Mouse (Mus musculus) G1E (cell line): ENCODE measurements around the gene Tnrc18. TPM values are rescaled to one million over a fixed set of nuclear protein-coding genes. Genes with fewer than 3 reads are reported as not detected.

ENCODE experiments used
- ATAC-seq: 2 replicates; pipeline ENCODE4 v1.8.0; 2016; ENCODE audit warnings: mild to moderate bottlenecking; ENCODE audit not compliant: insufficient number of reproducible peaks, poor library complexity, low FRiP score, severe bottlenecking; ENCODE audit errors: extremely low read depth
- DNase-seq: peaks from one replicate; pipeline ENCODE4 v3.0.0; 2012; ENCODE audit warnings: low spot score
- H3K27me3 ChIP-seq: 2 replicates; pipeline ENCODE4 v1.6.1; 2012; ENCODE audit warnings: mild to moderate bottlenecking, low read length, inconsistent platforms; ENCODE audit not compliant: insufficient read depth
- H3K36me3 ChIP-seq: replicated peaks from 2 replicates; pipeline ENCODE3; 2012; ENCODE audit warnings: mild to moderate bottlenecking, inconsistent platforms
- H3K4me1 ChIP-seq: 2 replicates; pipeline ENCODE4 v1.6.1; 2012; ENCODE audit warnings: low read depth, low read length, inconsistent platforms, mixed read lengths; ENCODE audit not compliant: insufficient read depth
- H3K4me3 ChIP-seq: 2 replicates; pipeline ENCODE4 v1.5.1; 2012; ENCODE audit warnings: low read depth, mild to moderate bottlenecking, inconsistent platforms, low read length, moderate library complexity, mixed read lengths
- H3K9me3 ChIP-seq: replicated peaks from 2 replicates; pipeline ENCODE4 v1.6.1; 2012; ENCODE audit warnings: inconsistent platforms
- CTCF ChIP-seq: IDR thresholded peaks from 2 replicates; pipeline ENCODE4 v1.5.1; 2012; ENCODE audit warnings: low read depth, low read length, inconsistent platforms, mixed read lengths
- GATA1 ChIP-seq: IDR thresholded peaks from 2 replicates; pipeline ENCODE4 v1.6.1; 2012; ENCODE audit warnings: borderline replicate concordance, low read length, inconsistent platforms, mixed read lengths
- GATA2 ChIP-seq: IDR thresholded peaks from 2 replicates; pipeline ENCODE4 v1.6.1; 2012; ENCODE audit warnings: low read depth, low read length, inconsistent platforms, borderline replicate concordance
- POLR2AphosphoS5 ChIP-seq: IDR thresholded peaks from 2 replicates; pipeline ENCODE4 v1.6.1; 2012; ENCODE audit warnings: low read depth, low read length, inconsistent platforms; ENCODE audit not compliant: insufficient replicate concordance
- TAL1 ChIP-seq: conservative IDR thresholded peaks from 2 replicates; pipeline ENCODE4 v1.6.1; 2012; ENCODE audit warnings: low read depth, low read length, inconsistent platforms, mixed read lengths
- polyA plus RNA-seq: library from polyadenylated mRNA; stranded (reverse); fragments of >175 nt; gene quantifications from 2 replicates; pipeline ENCODE4 v1.2.3, GENCODE M21; 2012
- total RNA-seq, 2 experiments: library from RNA; stranded (forward) in 1 of 2; stranded (reverse) in 1 of 2; fragments of 200-1000 nt in 1 of 2; fragments of >200 nt in 1 of 2; fragmentation: Nextera tagmentation in 1 of 2; gene quantifications; 2 replicates each; pipeline ENCODE4 v1.2.3; 2014 to 2017

Gene Tnrc18
- total and polyA plus RNA-seq, 3 experiments = 5.4 to 81.6 (median 36.3) TPM

DNA sequence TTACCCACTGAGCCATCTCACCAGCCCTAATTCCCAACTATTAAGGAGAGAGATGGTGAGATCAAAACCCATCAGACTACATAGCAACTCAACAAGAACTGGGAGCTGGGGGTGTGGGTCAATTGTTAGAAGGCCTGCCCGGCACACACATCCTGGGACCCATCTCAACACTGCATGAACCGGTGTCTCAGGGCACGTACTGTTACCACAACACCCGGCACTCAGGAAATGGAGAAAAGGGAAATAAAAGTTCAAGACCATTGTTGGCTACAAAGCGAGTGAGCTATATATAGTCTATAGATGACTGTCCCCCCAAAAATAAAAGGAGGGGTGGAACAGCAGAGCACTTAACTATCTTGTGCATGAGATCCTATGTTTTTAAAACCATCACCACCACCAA lies 30.8 kb downstream of the Tnrc18 start:
- no peak for TF ChIP-seq TAL1
- H3K36me3 ChIP-seq = peaks cover 30% of the 10 kb centered on the region
- DNase-seq = no peak
- H3K9me3 ChIP-seq = peaks cover 5% of the 10 kb centered on the region; the same call in 1 of the 2 replicates
- peaks cover 8% of the 10 kb centered on the region; the same call in 1 of the 2 replicates for H3K27me3 ChIP-seq
- ATAC-seq = no peak
- no peak overlapping the region for H3K4me3 ChIP-seq
- H3K4me1 ChIP-seq = peaks cover 11% of the 10 kb centered on the region

DNA sequence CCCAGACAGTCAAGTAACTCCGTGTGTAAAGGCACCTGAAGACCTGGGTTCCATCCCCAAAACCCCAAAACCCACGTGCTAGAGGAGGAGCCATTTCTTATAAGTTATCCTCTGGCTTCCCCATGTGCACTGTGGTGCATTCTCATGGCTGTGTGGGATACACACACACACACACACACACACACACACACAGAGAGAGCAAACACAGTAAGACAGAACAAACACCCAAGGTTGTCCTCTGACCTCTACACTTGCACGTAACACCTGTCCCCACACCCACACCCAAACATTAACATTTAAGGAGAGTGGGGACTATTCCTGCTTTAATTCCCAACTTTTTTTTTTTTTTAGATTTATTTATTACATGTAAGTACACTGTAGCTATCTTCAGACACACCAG lies 31.2 kb downstream of the Tnrc18 start:
- no peak for DNase-seq
- Histone ChIP-seq H3K36me3 (peaks cover 31% of the 10 kb centered on the region), H3K27me3 (peaks cover 8% of the 10 kb centered on the region; the same call in 1 of the 2 replicates), H3K4me3 (no peak overlapping the region), H3K9me3 (peaks cover 5% of the 10 kb centered on the region; the same call in 1 of the 2 replicates), H3K4me1 (peaks cover 13% of the 10 kb centered on the region)
- no peak for ATAC-seq
- TF ChIP-seq POLR2AphosphoS5 (no peak), GATA2 (no peak), CTCF (no peak), GATA1 (no peak), TAL1 (no peak)

DNA sequence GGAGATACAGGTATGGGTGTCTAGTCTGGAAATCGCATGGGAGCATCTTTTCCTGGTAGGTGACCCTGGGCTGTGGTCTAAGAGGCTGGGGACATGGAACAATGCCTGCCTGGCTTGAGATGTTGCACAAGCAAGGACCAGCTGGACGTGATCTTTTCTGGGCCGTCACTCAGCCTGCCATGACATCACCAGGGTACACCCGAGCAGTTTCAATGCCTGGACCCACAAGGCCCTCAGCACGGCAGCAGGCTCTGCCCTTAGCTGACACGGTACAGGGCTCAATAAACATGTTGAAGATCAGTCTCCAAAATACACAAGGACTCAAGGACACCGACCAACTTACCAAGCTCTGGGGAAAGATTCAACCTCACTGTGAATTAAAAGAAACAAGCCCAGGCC lies 34.3 kb downstream of the Tnrc18 start:
- TF ChIP-seq GATA1 = no peak
- no peak for TF ChIP-seq POLR2AphosphoS5
- no peak for TF ChIP-seq GATA2
- no peak for TF ChIP-seq TAL1
- no peak for TF ChIP-seq CTCF
- ATAC-seq = no peak
- Histone ChIP-seq H3K9me3 (peaks cover 5% of the 10 kb centered on the region; the same call in 1 of the 2 replicates), H3K27me3 (peaks cover 11% of the 10 kb centered on the region; the same call in 1 of the 2 replicates), H3K4me3 (no peak overlapping the region), H3K4me1 (peaks cover 27% of the 10 kb centered on the region), H3K36me3 (peaks cover 31% of the 10 kb centered on the region)
- DNase-seq = no peak

DNA sequence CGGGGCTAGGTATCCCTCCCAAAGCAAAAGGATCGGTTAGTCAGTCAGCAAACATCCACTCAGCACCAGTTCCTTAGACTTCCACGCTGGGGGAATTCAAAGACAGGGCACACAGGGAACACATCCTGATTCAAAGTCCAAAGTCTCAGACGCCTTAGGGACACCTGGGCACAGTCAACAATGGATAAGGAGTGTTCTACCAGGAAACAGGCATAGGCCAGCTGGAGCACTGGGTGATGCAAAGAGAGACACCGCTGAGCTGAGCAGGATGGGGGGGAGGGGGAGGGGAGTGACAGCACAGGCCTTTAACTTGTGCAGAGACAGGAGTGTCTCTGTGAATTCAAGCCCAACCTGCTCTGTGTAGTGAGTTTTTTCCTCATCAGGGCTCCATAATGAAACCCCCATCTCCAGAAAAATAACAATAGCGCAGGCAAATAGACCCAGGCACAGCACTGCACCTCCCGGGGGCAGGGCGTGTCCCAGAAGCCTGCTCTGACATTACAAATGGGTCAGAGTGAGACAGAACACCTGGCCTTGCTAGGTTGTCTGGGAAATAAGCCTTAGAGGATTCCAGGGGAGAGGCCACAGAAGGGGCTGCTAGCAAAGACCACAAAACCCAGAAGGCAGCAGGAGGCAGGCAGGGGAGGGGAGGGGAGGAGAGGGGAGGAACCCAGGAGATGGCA lies 34.9 kb downstream of the Tnrc18 start:
- H3K4me1 ChIP-seq = peaks cover 27% of the 10 kb centered on the region
- no peak for DNase-seq
- TF ChIP-seq GATA1 (no peak), CTCF (no peak), GATA2 (no peak), POLR2AphosphoS5 (no peak), TAL1 (no peak)
- ATAC-seq = no peak
- H3K9me3 ChIP-seq = peaks cover 3% of the 10 kb centered on the region; the same call in 1 of the 2 replicates
- H3K27me3 ChIP-seq = peaks cover 12% of the 10 kb centered on the region; the same call in 1 of the 2 replicates
- no peak overlapping the region for H3K4me3 ChIP-seq
- peaks cover 27% of the 10 kb centered on the region for H3K36me3 ChIP-seq

DNA sequence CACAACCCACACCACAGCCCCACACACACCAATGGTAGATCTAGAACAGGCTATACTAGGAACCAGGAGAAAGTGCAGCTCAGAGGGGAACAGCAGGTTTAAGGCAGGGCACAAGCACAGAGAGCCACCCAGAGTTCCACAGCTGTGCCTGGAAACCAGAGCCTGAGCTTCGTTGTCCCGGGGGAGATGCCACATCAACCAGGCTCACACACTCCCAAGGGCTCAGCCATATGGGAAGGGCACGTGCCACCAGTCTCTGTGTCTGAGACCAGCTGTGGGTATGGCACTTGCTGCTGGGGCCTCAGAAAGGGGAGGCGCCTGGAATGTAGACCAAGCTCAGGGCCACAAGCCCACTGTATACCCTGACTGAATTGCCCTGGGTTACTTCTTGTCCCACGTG lies 36.9 kb downstream of the Tnrc18 start:
- DNase-seq (no peak), ATAC-seq (no peak)
- H3K36me3 ChIP-seq = peaks cover 30% of the 10 kb centered on the region
- no peaks in the 10 kb centered on the region for H3K9me3 ChIP-seq
- TF ChIP-seq GATA1 = no peak
- TF ChIP-seq TAL1 = no peak
- TF ChIP-seq POLR2AphosphoS5 = no peak
- TF ChIP-seq GATA2 = no peak
- TF ChIP-seq CTCF = no peak
- peaks cover 12% of the 10 kb centered on the region; the same call in 1 of the 2 replicates for H3K27me3 ChIP-seq
- H3K4me3 ChIP-seq = no peak overlapping the region
- peaks cover 27% of the 10 kb centered on the region for H3K4me1 ChIP-seq

DNA sequence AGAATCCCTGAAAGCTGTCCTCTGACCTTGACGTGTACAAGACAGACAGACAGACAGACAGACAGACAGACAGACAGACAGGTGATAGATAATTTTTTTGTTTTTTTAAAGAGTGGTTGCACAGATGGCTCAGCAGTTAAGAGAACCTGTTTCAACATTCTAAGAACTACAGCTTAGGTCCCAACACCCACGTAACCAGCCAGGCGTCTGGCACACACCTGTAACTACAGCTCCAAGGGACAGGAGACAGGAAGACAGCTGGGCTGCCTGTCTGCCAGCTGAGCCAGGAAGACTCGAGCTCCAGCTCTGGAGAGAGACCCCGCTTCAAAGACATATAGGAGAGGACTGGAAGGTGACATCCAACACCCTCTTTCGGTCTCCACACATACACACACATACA lies 38.6 kb downstream of the Tnrc18 start:
- TF ChIP-seq TAL1 (no peak), GATA1 (no peak), GATA2 (no peak), POLR2AphosphoS5 (no peak), CTCF (no peak)
- no peaks in the 10 kb centered on the region for H3K9me3 ChIP-seq
- H3K27me3 ChIP-seq = peaks cover 9% of the 10 kb centered on the region; the same call in 1 of the 2 replicates
- no peak for ATAC-seq
- H3K36me3 ChIP-seq = peaks cover 43% of the 10 kb centered on the region
- no peak for DNase-seq
- no peak overlapping the region for H3K4me3 ChIP-seq
- peaks cover 27% of the 10 kb centered on the region for H3K4me1 ChIP-seq
